Mouse (Mus musculus) heart, adult 2 months (tissue): ENCODE data around the gene Gm20388.

Source experiments
- CTCF ChIP-seq: fragments of 200-600 bp; IDR thresholded peaks from 2 replicates; pipeline ENCODE4 v1.8.1; 2022; ENCODE audit warnings: antibody characterized with exemption, mild to moderate bottlenecking, moderate library complexity
- EP300 ChIP-seq: fragments of 200-500 bp; IDR thresholded peaks from 2 replicates; pipeline ENCODE4 v1.6.1; 2011; ENCODE audit warnings: low read depth, low read length, control low read depth; ENCODE audit not compliant: insufficient read depth
- POLR2A ChIP-seq: fragments of 200-500 bp; IDR thresholded peaks from 2 replicates; pipeline ENCODE4 v1.6.1; 2011; ENCODE audit warnings: mild to moderate bottlenecking, low read depth, low read length, control low read depth; ENCODE audit not compliant: insufficient read depth

GRCm38 (mm10) chr8:122322126-122322525, 2411.5 kb downstream of the Gm20388 start:
- no peak for TF ChIP-seq CTCF
- TF ChIP-seq POLR2A: no peak
- no peak for TF ChIP-seq EP300
